Mouse (Mus musculus) intestine, embryonic 15.5 days (tissue): ENCODE data around the gene L2hgdh. TPM values are rescaled to one million over a fixed set of nuclear protein-coding genes. Genes with fewer than 3 reads are reported as not detected.
"Not testable (repeated sequence)": the region's sequence is repeated elsewhere in the genome, so short reads cannot be mapped to it uniquely, and the experiment has no call there.

Experiments used
- ATAC-seq: fragments of 200-750 bp; cut with Nextera tagmentation; 2 replicates; pipeline ENCODE4 v1.8.0; 2017; ENCODE audit warnings: moderate TSS enrichment, moderate library complexity
- H3K27ac ChIP-seq: fragments of 300-500 bp; sonication (generic); 2 replicates; pipeline ENCODE4 v1.5.1; 2015; ENCODE audit warnings: mild to moderate bottlenecking, inconsistent platforms
- H3K27me3 ChIP-seq: fragments of 300-500 bp; sonication (generic); replicated peaks from 2 replicates; pipeline ENCODE4 v1.6.1; 2015; ENCODE audit warnings: inconsistent platforms
- H3K36me3 ChIP-seq: fragments of 300-500 bp; sonication (generic); 2 replicates; pipeline ENCODE4 v1.6.1; 2015; ENCODE audit warnings: inconsistent platforms
- H3K4me1 ChIP-seq: fragments of 300-500 bp; sonication (generic); replicated peaks from 2 replicates; pipeline ENCODE4 v1.6.1; 2015; ENCODE audit warnings: inconsistent platforms
- H3K4me2 ChIP-seq: fragments of 300-500 bp; sonication (generic); replicated peaks from 2 replicates; pipeline ENCODE4 v1.6.1; 2015; ENCODE audit warnings: mild to moderate bottlenecking, inconsistent platforms
- H3K4me3 ChIP-seq: fragments of 300-500 bp; sonication (generic); replicated peaks from 2 replicates; pipeline ENCODE4 v1.5.1; 2015; ENCODE audit warnings: inconsistent platforms
- H3K9ac ChIP-seq: fragments of 300-500 bp; sonication (generic); 2 replicates; pipeline ENCODE4 v1.6.1; 2015; ENCODE audit warnings: inconsistent platforms
- H3K9me3 ChIP-seq: fragments of 300-500 bp; sonication (generic); 2 replicates; pipeline ENCODE4 v1.6.1; 2016; ENCODE audit warnings: inconsistent platforms
- WGBS: fragments of 180-500 bp; shearing (Covaris S2); methylation state at CpG from one replicate; pipeline ENCODE4 v1.1.7; 2015; 5-methylcytosine and 5-hydroxymethylcytosine counted together
- polyA plus RNA-seq: library from polyadenylated mRNA; unstranded; fragments of >200 nt; fragmentation: Nextera tagmentation; extraction: Ambion mirVana; gene quantifications from 2 replicates; pipeline ENCODE4 v1.2.1, GENCODE M21; 2015

Gene L2hgdh
- polyA plus RNA-seq, 1 experiment from 2014 or later: 21.6 TPM

DNA sequence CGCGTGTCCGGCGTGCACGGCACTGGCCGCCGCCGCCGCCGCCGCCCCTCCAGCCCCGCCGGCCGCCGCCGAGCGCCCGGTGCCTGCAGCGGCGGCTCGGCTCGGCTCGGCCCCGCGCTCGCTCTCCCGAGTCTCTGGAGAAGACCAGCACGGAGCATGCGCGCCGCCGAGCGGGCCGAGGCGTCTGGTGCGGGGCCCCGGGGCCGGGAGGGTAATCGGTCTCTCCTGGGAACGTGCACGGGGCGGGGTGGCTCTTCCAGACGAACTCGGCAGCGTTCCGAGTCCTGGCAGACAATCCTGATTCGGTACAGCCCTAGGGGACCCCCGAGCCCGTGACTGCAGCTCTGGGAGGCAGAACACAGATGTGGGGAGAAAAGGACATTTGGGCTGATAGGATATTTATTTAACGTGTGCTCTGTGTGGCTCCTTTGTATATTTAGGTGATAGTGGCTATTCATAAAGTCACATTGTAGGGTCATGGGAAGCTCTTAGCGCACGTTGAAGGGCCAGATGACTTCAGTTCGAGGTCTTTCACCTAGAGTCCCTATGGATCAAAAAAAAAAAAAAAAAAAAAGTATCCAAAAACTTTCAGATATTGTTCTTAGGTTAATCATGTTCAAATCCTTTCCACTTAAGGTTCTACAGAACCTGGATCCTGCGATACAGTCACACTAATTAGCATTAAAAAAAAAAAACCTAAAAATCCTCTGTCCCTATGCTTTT, 42.4 kb downstream of the L2hgdh start:
- Histone ChIP-seq H3K36me3 (no peaks in the 10 kb centered on the region), H3K9ac (peak overlapping the region; percentile 98), H3K9me3 (no peaks in the 10 kb centered on the region), H3K4me2 (peak overlapping the region; percentile 75), H3K27ac (peak overlapping the region; percentile 99), H3K4me3 (peak overlapping the region; percentile 97), H3K27me3 (no peaks in the 10 kb centered on the region), H3K4me1 (peaks cover 3% of the 10 kb centered on the region; the same call in 1 of the 2 replicates)
- ATAC-seq: peak; percentile 93
- WGBS: 2% methylated on average over 39 of the region's 54 CpGs

DNA sequence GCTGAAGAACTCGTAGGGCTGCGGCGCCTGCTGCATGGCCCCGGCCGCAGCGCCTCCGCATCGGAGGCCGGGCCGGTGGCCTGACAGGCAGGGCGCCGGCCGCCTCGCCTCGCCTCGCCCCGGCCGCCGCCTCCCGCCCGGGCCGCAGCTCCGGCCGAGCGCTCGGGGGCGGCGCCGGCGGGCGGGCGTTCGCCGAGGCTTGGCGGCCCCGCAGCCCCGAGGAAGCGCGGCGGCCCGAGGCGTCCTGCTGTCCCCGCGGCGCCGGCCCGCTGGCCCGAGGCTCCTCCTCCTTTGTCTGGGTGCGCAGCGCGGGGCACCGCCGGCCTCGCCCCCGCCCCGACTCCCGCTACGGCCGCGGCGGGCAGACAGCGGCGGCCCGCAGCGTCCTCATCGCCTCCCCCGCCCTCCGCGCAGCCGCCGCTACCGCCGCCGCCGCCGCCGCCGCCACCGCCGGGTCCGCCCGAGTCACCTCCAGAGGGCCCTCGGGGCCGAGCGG, 43.1 kb downstream of the L2hgdh start, which contains the start of gene Sos2:
TSS of gene Sos2 (minus strand) at position 287 of the 496 bp plus-strand sequence.
- 1% methylated on average over 34 of the region's 85 CpGs for WGBS
- peaks cover 3% of the 10 kb centered on the region; the same call in 1 of the 2 replicates for H3K4me1 ChIP-seq
- peak; percentile 87 for ATAC-seq
- H3K27ac ChIP-seq: peak within 1 kb of the TSS; percentile 99
- H3K36me3 ChIP-seq: no peaks in the 10 kb centered on the region
- peak within 1 kb of the TSS; percentile 97 for H3K4me3 ChIP-seq
- H3K4me2 ChIP-seq: peak within 1 kb of the TSS; percentile 75
- no peaks in the 10 kb centered on the region for H3K27me3 ChIP-seq
- no peaks in the 10 kb centered on the region for H3K9me3 ChIP-seq
- H3K9ac ChIP-seq: peak within 1 kb of the TSS; percentile 98

DNA sequence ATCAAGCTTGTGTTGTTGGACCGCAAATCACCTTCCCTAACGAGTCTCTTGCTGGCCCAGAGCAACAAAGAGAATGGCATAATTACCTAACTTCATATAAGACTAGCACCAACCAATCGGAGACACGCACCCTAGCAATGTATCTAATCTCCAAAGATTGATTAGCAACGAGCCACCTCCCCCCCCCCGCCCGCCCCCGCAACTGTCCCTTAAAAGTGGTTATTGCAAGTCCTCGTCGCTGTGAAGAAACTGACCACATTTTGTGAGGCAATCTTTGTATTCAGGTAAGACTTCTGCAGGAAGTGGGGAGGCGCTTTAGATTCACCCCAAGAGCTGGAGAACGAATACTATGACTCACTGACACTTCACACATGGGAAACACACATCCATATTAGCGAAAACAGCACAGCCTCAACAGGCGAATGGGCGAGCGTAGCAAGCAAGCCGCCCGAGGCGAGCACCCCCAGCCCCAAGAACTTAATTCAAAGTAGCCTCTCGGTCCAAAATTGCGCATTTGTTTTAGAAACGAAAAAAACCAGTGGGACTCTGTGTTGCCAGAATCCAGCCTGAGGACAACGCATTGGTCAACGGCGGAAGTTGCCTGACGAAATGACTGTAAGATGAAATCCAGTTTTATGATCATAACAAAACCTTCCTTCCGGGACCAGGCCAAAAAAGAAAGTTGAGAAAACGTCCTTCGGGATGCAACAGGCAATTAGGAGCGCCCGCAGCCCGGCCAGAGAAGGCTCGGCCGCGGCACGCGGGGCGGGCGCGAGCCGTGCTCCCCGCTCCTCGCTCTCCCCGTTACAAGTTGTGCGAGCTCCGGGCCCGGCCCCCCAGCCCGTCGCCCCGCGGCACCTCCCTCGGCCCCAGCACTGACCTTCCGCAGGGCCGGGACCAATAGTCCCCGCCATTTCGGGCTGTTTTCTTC, 43.8 kb downstream of the L2hgdh start:
- peak; percentile 73 for ATAC-seq
- peak overlapping the region; percentile 75 for H3K4me2 ChIP-seq
- H3K9ac ChIP-seq: peak overlapping the region; percentile 98
- H3K36me3 ChIP-seq: no peaks in the 10 kb centered on the region
- H3K27me3 ChIP-seq: no peaks in the 10 kb centered on the region
- H3K4me3 ChIP-seq: peak overlapping the region; percentile 97
- peak overlapping the region; percentile 99 for H3K27ac ChIP-seq
- no peaks in the 10 kb centered on the region for H3K9me3 ChIP-seq
- H3K4me1 ChIP-seq: peaks cover 3% of the 10 kb centered on the region; the same call in 1 of the 2 replicates
- under 1% methylated on average over 56 of the region's 56 CpGs for WGBS

DNA sequence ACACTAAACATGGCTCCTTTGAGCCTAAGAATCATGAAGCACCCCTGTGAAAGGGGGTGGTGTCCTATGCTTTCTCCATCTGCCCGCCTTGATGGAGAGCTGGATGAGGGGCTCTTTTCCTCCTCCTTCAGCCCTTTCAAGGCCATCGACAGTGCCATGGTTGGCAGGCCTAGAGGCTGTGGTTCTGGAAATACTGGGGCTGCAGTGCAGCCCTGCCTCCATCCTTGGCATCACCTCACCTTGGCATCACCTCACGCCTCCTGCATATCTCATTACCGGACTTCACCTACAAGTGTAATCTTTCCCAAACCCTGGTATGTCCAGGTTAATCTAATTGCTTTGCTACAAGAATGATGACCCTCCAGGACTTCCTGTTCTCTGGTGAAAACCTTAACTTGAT, 48.5 kb downstream of the L2hgdh start:
- ATAC-seq: no peak
- H3K36me3 ChIP-seq: no peaks in the 10 kb centered on the region
- H3K4me2 ChIP-seq: no peak overlapping the region
- WGBS: 80% methylated on average over 4 of the region's 4 CpGs
- H3K9ac ChIP-seq: no peak overlapping the region
- no peaks in the 10 kb centered on the region for H3K27me3 ChIP-seq
- no peak overlapping the region for H3K4me3 ChIP-seq
- H3K9me3 ChIP-seq: no peaks in the 10 kb centered on the region
- H3K4me1 ChIP-seq: peaks cover 6% of the 10 kb centered on the region
- H3K27ac ChIP-seq: no peak overlapping the region

DNA sequence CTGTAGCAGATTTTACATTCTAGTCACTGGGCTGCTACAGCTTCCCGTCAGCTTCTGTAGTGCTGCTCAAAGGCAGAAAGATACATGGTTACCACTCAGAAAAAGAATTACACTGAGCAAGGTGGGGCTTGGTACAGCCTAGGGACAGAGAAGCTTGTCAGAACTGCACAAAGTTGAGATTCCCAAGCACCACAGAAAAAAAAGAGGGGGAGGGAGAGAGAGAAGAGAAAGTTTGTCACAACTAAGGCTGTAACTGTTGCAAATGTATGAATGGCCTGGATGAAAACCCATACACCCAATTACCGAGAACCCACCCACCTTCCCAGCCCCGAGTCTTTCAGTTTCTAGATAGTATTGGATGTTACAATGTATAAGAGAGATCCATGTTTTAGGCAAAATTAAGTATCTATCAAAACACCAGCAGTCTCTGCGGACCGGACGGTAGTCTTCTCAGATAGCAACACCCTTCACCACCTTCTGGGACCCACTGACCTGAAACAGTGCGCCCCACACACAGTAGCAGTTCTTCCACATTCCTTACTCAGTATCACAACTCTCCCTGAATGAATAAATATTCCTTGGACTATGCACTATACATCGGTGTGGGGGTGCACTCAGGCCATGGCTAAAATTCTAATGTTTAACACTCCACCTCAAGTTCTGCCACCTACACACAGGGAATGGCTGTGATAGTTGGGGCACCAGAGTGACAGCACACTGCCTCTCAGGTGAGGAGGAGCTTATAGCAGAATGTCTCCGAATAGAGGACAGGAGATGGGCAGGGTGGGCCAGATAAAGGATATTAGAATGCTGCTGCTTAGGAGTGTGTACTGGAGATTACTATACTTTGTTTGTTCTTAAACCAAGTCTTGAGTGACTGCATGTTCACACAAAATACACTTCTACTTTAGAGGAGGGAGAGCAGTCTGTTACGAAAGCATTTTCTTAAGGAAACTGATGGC, 49.8 kb downstream of the L2hgdh start:
- no peaks in the 10 kb centered on the region for H3K27me3 ChIP-seq
- 77% methylated on average over 10 of the region's 10 CpGs for WGBS
- no peak overlapping the region for H3K4me3 ChIP-seq
- H3K9ac ChIP-seq: no peak overlapping the region
- ATAC-seq: no peak
- H3K36me3 ChIP-seq: no peaks in the 10 kb centered on the region
- no peaks in the 10 kb centered on the region for H3K9me3 ChIP-seq
- H3K4me2 ChIP-seq: no peak overlapping the region
- no peak overlapping the region for H3K27ac ChIP-seq
- H3K4me1 ChIP-seq: peaks cover 4% of the 10 kb centered on the region; the same call in 1 of the 2 replicates

DNA sequence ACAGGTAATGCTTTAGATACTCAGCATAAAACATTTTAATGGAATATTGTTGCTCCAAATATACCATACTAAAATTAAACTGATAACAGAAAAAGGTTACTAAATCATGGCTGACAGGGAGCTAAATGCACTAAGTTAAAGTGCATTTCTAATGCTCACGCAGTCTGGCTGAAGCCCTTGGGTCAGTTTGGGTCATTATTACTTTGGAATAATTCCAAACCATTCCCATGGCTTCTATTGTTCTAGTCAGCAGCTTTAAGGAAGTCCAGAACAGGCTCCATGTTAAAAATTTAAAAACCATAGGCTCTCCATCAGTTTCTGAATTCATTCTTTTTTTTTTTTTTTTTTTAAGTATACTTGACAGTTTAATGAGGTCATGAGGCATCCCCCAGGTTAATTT, 50.5 kb downstream of the L2hgdh start:
- H3K27ac ChIP-seq: no peak overlapping the region
- H3K27me3 ChIP-seq: no peaks in the 10 kb centered on the region
- H3K36me3 ChIP-seq: no peaks in the 10 kb centered on the region
- H3K4me1 ChIP-seq: peaks cover 4% of the 10 kb centered on the region; the same call in 1 of the 2 replicates
- no peak overlapping the region for H3K4me2 ChIP-seq
- WGBS: 55% methylated on average over 1 of the region's 1 CpGs
- H3K4me3 ChIP-seq: no peak overlapping the region
- H3K9ac ChIP-seq: no peak overlapping the region
- no peaks in the 10 kb centered on the region for H3K9me3 ChIP-seq
- no peak for ATAC-seq

DNA sequence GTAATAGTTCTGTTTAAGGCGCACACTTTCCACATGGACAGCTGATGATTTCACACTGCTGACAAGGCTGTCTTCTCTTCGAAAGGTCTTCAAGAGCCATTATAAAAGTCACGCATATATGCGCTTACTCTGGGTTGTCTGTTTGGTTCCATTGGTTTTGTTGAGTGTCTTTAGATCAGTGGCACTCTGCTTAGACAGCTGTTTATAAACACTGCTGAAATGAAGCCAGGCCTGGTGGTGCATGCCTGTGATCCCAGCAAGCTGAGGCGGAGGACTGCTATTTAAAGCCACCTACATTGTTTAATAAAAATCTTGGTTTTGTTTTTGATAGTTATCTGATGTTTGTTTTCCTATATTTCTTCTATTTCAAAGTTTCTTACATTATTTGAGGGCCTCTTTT, 58.0 kb downstream of the L2hgdh start:
- Histone ChIP-seq H3K9ac (no peak overlapping the region), H3K27me3 (no peaks in the 10 kb centered on the region), H3K36me3 (no peaks in the 10 kb centered on the region), H3K4me3 (no peak overlapping the region), H3K9me3 (no peaks in the 10 kb centered on the region), H3K27ac (no peak overlapping the region), H3K4me2 (no peak overlapping the region), H3K4me1 (no peaks in the 10 kb centered on the region)
- no peak for ATAC-seq
- 71% methylated on average over 5 of the region's 5 CpGs for WGBS

DNA sequence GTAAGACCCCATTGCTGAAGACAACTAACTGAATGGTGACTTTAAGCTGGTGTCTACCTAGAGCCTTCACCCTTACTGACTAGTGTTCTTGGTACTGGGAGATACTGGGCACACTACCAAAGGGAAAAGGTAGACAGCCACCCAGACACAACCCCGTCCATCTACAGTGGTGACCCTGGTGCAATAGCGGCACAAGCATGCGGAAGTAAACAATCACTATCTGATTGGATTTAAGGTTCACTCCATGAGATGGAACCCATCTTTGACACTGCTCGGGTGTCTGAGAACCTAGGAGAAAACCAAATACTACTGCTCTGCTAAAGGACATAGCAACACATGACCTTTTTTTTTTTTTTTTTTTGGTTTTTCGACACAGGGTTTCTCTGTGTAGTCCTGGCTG, 63.0 kb downstream of the L2hgdh start:
- no peaks in the 10 kb centered on the region for H3K36me3 ChIP-seq
- no peak overlapping the region for H3K27ac ChIP-seq
- H3K9ac ChIP-seq: no peak overlapping the region
- no peak overlapping the region for H3K4me3 ChIP-seq
- H3K4me2 ChIP-seq: no peak overlapping the region
- no peaks in the 10 kb centered on the region for H3K27me3 ChIP-seq
- H3K9me3 ChIP-seq: no peaks in the 10 kb centered on the region
- no peaks in the 10 kb centered on the region for H3K4me1 ChIP-seq
- 96% methylated on average over 5 of the region's 5 CpGs for WGBS
- ATAC-seq: no peak

DNA sequence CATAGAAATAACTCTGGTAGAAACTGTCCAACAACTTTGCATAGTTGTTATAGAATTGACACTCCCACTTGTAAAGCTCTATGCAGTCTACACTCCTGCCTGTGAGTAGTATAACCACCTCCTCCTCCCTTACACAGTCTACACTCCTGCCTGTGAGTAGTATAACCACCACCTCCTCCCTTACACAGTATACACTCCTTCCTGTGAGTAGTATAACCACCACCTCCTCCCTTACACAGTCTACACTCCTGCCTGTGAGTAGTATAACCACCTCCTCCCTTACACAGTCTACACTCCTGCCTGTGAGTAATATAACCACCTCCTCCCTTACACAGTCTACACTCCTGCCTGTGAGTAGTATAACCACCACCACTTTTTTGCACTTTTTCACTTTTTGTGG, 70.7 kb downstream of the L2hgdh start:
- not testable (repeated sequence) for H3K27ac ChIP-seq, H3K36me3 ChIP-seq, H3K4me1 ChIP-seq, H3K9ac ChIP-seq, H3K4me3 ChIP-seq, H3K9me3 ChIP-seq, H3K4me2 ChIP-seq, H3K27me3 ChIP-seq
- peak; percentile 80 for ATAC-seq

DNA sequence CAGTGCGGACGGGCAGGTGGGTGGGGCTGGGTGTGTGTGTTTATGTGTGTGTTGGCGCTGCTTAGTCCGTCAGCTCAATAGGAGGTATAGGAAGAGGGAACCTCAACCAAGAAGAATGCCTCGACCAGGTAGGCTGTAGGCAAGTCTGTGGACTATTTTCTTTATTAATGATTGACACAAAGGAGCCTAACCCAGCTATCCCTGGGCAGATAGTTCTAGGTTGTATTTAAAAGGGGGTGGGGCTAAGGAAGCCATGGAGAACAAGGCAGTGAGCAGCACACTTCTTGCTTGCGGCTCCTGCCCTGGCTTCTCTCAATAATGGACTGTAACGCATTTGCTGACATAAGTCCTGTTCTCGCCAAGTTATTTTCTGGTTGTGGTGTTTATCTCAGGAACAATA, 75.2 kb downstream of the L2hgdh start:
- H3K9ac ChIP-seq: no peak overlapping the region
- H3K27me3 ChIP-seq: no peaks in the 10 kb centered on the region
- ATAC-seq: peak; percentile 87
- no peaks in the 10 kb centered on the region for H3K4me1 ChIP-seq
- H3K36me3 ChIP-seq: peaks cover 4% of the 10 kb centered on the region
- no peaks in the 10 kb centered on the region for H3K9me3 ChIP-seq
- no peak overlapping the region for H3K4me3 ChIP-seq
- 63% methylated on average over 8 of the region's 8 CpGs for WGBS
- H3K4me2 ChIP-seq: no peak overlapping the region
- H3K27ac ChIP-seq: no peak overlapping the region

DNA sequence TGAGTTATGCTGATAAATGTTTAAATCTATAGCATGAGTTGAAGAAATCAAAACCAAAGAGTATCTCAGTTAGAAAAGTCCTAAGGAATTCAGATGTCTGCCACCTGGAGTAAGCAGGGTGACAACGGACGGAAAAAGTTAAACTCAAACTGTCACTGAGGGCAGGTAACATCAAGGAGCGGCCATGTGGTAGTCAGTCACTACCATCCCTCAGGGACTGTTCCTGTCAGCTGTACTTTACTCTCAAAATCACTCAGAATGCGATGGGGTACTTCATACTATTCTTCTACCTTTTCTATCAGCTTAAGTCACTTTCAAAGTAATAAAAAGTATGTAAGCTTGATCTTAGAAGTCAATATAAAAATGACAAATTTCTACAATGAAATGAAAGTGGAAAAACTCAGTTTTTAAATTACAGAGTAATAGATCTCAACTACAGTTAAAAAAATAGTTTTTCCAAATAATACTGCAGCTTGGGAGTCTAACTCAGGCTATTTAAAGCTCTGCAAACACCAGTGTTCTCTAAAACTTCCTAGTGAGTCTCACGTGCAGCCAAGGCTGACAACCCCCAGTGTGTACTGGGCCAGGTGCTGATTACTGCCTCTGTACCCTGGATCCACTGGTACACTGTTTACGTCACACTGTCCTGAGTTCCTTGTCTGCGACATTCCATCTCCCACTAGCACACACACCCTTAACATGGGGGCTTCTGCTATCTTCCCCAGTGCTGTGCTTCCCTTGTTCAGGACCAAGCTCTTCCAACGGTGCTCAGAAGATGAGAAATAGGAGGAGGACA, 78.7 kb downstream of the L2hgdh start:
- Histone ChIP-seq H3K4me3 (no peak overlapping the region), H3K9me3 (no peaks in the 10 kb centered on the region), H3K9ac (no peak overlapping the region), H3K4me1 (no peaks in the 10 kb centered on the region), H3K27me3 (no peaks in the 10 kb centered on the region), H3K36me3 (0 out of 2 replicates have a peak, but pooled peaks cover 2% of the 10 kb centered on the region), H3K27ac (no peak overlapping the region), H3K4me2 (no peak overlapping the region)
- 77% methylated on average over 8 of the region's 8 CpGs for WGBS
- ATAC-seq: peak; percentile 60
